Mouse (Mus musculus) heart, embryonic 12.5 days (tissue): Measurements from ENCODE around the gene Stip1. TPM values are rescaled to one million over a fixed set of nuclear protein-coding genes. Genes with fewer than 3 reads are reported as not detected.
A peak's percentile ranks its signal among the peaks of the same experiment; 100 is the strongest.
"Not testable (repeated sequence)": the region's sequence is repeated elsewhere in the genome, so short reads cannot be mapped to it uniquely, and the experiment has no call there.

Source experiments
- ATAC-seq: fragments of 200-750 bp; cut with Nextera tagmentation; 2 replicates; pipeline ENCODE4 v1.8.0; 2017; ENCODE audit warnings: moderate TSS enrichment, moderate library complexity; ENCODE audit not compliant: insufficient number of reproducible peaks, low FRiP score
- H3K27ac ChIP-seq: fragments of 300-500 bp; sonication (generic); 2 replicates; pipeline ENCODE4 v1.5.1; 2016; ENCODE audit warnings: mild to moderate bottlenecking, moderate library complexity; ENCODE audit not compliant: poor library complexity, severe bottlenecking
- H3K27me3 ChIP-seq: fragments of 300-500 bp; sonication (generic); replicated peaks from 2 replicates; pipeline ENCODE4 v1.6.1; 2016; ENCODE audit warnings: mild to moderate bottlenecking, moderate library complexity
- H3K36me3 ChIP-seq: fragments of 300-500 bp; sonication (generic); 2 replicates; pipeline ENCODE4 v1.6.1; 2016; ENCODE audit warnings: mild to moderate bottlenecking, moderate library complexity
- H3K4me1 ChIP-seq: fragments of 300-500 bp; sonication (generic); replicated peaks from 2 replicates; pipeline ENCODE4 v1.6.1; 2016; ENCODE audit warnings: mild to moderate bottlenecking
- H3K4me2 ChIP-seq: fragments of 300-500 bp; sonication (generic); 2 replicates; pipeline ENCODE4 v1.6.1; 2016; ENCODE audit warnings: mild to moderate bottlenecking, moderate library complexity
- H3K4me3 ChIP-seq: fragments of 300-500 bp; sonication (generic); 2 replicates; pipeline ENCODE4 v1.5.1; 2016; ENCODE audit warnings: mild to moderate bottlenecking
- H3K9ac ChIP-seq: fragments of 300-500 bp; sonication (generic); 2 replicates; pipeline ENCODE4 v1.6.1; 2016; ENCODE audit warnings: mild to moderate bottlenecking, moderate library complexity
- H3K9me3 ChIP-seq: fragments of 300-500 bp; sonication (generic); replicated peaks from 2 replicates; pipeline ENCODE4 v1.6.1; 2016; ENCODE audit warnings: mild to moderate bottlenecking, moderate library complexity
- WGBS: fragments of 180-500 bp; shearing (Covaris S2); methylation state at CpG from one replicate; pipeline ENCODE4 v1.1.7; 2016; 5-methylcytosine and 5-hydroxymethylcytosine counted together
- polyA plus RNA-seq: library from polyadenylated mRNA; unstranded; fragments of >200 nt; fragmentation: Nextera tagmentation; extraction: Ambion mirVana; gene quantifications from 2 replicates; pipeline ENCODE4 v1.2.1, GENCODE M21; 2016

The Stip1 gene
- polyA plus RNA-seq, 1 experiment from 2014 or later, result 236 TPM

DNA sequence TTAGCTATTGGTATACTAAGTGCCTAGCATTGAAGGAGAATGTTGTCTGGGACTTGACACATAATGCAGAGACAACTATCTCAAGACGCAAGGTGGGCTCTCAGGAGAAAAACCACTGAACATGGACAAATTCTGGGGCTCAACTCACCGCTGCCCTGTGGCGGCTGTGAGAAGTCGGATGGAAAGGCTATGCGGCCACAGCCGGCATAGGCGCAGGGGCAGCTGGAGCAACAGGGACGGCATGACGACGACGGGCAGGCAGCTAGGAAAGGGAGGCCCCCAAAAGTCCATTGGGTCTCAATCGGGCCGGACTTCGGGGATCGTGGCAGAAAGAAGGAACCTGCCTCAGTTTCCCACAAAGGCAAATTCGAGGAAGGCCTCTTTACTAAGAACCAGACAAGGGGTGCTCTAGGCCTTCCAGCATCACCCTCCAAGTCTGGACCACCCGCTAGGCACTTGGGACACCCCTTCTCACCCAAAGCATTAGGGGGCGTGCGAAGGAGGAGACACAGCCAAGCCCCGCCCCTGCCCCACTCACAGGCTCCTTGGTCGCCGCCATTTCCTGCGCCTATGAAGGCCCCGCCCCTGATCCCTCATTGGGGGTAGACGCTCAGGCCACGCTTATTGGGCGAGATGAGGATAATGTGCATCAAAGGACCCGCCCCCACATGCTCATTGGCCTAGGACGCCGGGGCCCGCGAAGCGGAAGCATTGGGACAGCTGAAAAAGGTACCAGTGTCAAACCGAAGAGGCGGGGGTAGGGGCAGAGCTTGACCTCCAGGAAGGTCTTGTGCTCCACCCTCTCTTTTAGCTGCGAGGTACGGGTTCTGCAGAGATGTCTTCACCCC lies 47.5 kb downstream of the Stip1 start, which contains the start of gene Dnajc4:
Dnajc4 (minus strand) TSS at position 562 of the 848 bp plus-strand sequence.
- no peaks in the 10 kb centered on the region for H3K9me3 ChIP-seq
- peak within 1 kb of the TSS; percentile 93 for H3K4me2 ChIP-seq
- 2% methylated on average over 37 of the region's 37 CpGs for WGBS
- peak within 1 kb of the TSS; percentile 82 for H3K27ac ChIP-seq
- H3K9ac ChIP-seq, result peak within 1 kb of the TSS; percentile 81
- H3K4me3 ChIP-seq, result peak within 1 kb of the TSS; percentile 61
- ATAC-seq, result peak; percentile 92
- no peaks in the 10 kb centered on the region for H3K36me3 ChIP-seq
- H3K27me3 ChIP-seq, result no peaks in the 10 kb centered on the region
- peaks cover 48% of the 10 kb centered on the region for H3K4me1 ChIP-seq

DNA sequence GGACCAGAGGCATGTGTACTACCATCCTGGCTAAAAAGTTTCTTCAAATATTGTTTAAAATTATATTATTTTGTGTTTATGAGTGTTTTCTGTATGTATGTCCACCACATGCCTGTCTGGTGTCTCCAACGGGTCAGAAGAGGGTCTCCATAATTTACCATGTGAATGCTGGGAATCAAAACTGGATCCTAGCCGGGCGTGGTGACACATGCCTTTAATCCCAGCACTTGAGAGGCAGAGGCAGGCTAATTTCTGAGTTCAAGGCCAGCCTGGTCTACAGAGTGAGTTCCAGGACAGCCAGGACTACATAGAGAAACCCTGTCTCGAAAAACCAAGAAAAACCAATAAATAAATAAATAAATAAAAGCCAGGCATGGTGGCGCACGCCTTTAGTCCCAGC lies 48.6 kb downstream of the Stip1 start:
- H3K27ac ChIP-seq, H3K27me3 ChIP-seq, H3K4me3 ChIP-seq, ATAC-seq, H3K36me3 ChIP-seq, H3K9me3 ChIP-seq, H3K9ac ChIP-seq: not testable (repeated sequence)
- peaks cover 47% of the 10 kb centered on the region for H3K4me1 ChIP-seq
- peak overlapping the region; percentile 93; the same call in 1 of the 2 replicates for H3K4me2 ChIP-seq
- WGBS, result 85% methylated on average over 6 of the region's 6 CpGs

DNA sequence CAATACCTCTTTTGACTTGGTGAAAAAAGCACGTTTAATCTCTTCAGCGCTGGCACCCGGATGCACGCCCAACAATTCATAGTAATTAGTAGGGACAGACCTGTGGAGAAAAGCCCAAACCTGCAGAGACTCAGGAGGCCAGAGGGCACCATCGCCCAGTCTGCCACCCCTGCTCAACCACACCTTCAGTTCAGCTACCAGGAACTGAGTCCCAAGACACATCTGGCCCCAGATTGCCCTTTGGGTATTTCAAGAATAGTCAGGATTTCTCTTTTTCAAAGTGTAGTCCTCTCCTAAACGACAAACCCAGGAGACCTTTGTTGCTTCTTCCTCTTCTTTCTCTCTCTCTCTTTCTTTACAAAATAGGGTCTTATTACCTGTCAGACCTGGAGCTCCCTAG lies 49.1 kb downstream of the Stip1 start:
- H3K36me3 ChIP-seq, result peaks cover 5% of the 10 kb centered on the region
- H3K4me2 ChIP-seq, result no peak overlapping the region
- no peaks in the 10 kb centered on the region for H3K27me3 ChIP-seq
- no peak overlapping the region for H3K9ac ChIP-seq
- H3K4me3 ChIP-seq, result no peak overlapping the region
- no peak overlapping the region for H3K27ac ChIP-seq
- ATAC-seq, result no peak
- peaks cover 51% of the 10 kb centered on the region for H3K4me1 ChIP-seq
- no peaks in the 10 kb centered on the region for H3K9me3 ChIP-seq
- WGBS, result 79% methylated on average over 6 of the region's 6 CpGs

DNA sequence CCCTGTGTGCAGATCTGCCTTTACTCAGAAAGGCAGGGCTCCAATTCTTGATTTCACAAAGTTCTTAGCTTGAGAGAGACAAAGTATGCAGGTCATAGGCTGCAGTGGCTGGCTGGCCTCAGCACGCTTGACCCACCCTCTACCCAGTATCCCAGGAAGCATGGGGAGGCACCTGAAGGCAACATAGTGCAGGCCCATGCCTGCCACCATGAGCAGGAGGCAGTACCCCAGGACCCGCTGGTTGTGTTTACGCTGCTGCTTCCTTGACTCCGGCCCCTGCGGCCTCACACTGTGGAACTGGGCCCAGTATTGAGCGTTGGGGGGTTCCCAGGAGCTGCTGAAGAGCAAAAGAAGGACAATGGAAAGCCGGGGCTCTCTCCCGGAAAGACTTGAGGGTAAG lies 50.5 kb downstream of the Stip1 start:
- no peak for ATAC-seq
- no peaks in the 10 kb centered on the region for H3K27me3 ChIP-seq
- peaks cover 42% of the 10 kb centered on the region for H3K4me1 ChIP-seq
- WGBS, result 87% methylated on average over 8 of the region's 8 CpGs
- no peak overlapping the region for H3K27ac ChIP-seq
- no peak overlapping the region for H3K4me2 ChIP-seq
- no peaks in the 10 kb centered on the region for H3K9me3 ChIP-seq
- no peak overlapping the region for H3K4me3 ChIP-seq
- 0 out of 2 replicates have a peak overlapping the region, but pooled peaks have one; percentile 0 for H3K9ac ChIP-seq
- peaks cover 17% of the 10 kb centered on the region for H3K36me3 ChIP-seq

DNA sequence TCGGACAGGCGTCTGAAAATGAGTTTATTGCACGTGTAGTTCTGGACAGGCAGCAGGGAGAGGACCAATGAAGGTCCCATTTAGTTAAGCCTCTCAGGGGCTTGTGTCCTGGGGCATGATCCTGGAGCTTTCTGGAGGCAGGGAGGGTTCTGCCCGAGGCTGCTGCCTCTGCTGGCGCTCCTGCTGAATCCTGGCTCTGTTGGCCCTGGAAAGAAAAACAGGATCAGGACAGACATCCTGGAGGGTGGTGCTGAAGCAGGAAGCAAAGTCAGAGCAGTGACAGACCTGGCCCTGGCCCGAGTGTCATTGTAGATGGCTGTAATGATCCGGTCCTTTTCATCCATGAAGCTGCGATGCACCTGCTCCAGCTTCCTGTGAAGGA lies 51.9 kb downstream of the Stip1 start:
- no peak; the same call in 1 of the 2 replicates for ATAC-seq

DNA sequence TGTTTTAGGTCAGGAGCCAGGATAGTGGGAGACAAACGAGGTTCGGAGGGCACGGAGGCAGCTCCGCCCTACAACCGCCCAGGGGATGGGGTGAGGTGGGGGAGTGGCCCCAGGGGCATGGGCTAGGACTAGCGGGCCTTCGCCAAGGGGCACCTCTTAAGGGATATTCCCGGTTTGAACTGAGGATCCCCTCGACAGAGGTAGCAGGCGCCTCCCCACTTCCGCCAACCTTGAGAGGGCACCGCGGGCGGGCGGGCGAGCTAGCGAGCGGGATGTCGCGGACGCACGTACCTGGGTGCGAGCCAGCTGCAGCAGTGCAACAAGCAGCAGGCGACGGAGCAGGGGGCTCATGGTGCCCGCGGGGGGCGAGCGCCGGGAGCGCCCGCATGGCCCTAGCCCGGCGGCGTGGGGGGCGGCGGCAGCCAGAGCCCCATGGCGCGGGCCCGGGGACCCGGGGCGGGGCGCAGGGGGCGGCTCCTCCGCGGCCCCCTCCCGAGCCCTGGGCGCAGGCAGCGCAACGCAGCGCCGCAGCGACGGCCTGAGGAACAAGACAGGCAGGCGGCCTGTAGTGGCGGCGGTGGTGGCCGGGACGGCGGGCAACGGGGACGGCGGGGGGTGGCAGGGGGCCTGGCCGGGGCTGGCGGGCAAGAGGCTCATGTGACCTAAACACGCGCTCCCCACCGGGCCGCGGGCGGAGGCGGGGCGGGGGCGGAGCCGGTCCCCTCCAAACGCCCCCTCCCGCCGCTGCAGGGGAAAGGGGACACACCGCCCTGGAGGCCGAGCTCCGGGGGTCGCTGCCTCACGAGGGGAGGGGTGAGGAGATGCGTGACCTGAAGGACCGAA lies 52.5 kb downstream of the Stip1 start, which contains the start of gene Vegfb:
Vegfb (minus strand) TSS at position 591 of the 843 bp plus-strand sequence.
- WGBS, result under 1% methylated on average over 81 of the region's 85 CpGs
- Histone ChIP-seq H3K27me3 (no peaks in the 10 kb centered on the region), H3K27ac (peak within 1 kb of the TSS; percentile 99), H3K4me3 (peak within 1 kb of the TSS; percentile 87), H3K4me1 (peaks cover 31% of the 10 kb centered on the region), H3K9ac (peak within 1 kb of the TSS; percentile 97), H3K4me2 (peak within 1 kb of the TSS; percentile 74), H3K36me3 (peaks cover 36% of the 10 kb centered on the region), H3K9me3 (no peaks in the 10 kb centered on the region)
- ATAC-seq, result peak; percentile 61

More for the DNA sequence above, 51.9 kb downstream of the Stip1 start:
- Histone ChIP-seq H3K27ac (peak overlapping the region; percentile 99), H3K9me3 (no peaks in the 10 kb centered on the region), H3K27me3 (no peaks in the 10 kb centered on the region), H3K4me3 (peak overlapping the region; percentile 87), H3K4me1 (peaks cover 33% of the 10 kb centered on the region), H3K4me2 (peak overlapping the region; percentile 74), H3K9ac (peak overlapping the region; percentile 97), H3K36me3 (peaks cover 30% of the 10 kb centered on the region)
- 5% methylated on average over 8 of the region's 8 CpGs for WGBS

DNA sequence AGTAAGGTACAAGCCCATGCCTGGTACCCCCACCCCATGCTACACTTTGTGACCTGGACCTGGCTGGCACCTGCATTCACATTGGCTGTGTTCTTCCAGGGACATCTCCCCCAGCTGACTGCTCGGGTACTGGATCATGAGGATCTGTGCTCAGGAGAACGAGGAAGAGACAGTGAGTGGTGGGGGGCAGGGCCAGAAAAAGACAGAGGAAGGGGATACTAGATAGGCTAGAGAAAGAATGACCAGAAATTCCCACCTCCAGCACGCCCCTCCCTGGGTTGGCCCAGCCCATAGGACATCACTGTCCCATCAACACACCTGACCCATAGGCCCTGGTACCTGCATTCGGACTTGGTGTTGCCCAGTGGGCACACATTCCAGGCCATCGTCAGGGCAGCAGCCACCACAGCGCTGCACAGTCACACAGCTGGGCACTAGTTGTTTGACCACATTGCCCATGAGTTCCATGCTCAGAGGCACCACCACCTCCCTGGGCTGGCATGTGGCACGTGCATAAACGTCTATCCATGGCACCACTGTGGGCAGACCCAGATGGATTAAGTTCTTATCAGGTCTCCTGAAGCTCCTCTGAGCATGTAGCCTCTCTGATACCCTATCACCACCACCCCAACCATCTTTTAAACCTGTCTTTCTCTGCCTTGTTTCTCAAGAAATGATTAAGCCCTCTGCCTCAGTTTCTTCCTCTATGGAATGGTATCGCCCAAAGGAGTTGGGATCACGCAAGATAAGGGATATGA lies 53.6 kb downstream of the Stip1 start:
- ATAC-seq, result no peak
- H3K27me3 ChIP-seq, result no peaks in the 10 kb centered on the region
- H3K36me3 ChIP-seq, result peaks cover 44% of the 10 kb centered on the region
- H3K4me2 ChIP-seq, result peak overlapping the region; percentile 74
- H3K4me3 ChIP-seq, result peak overlapping the region; percentile 87
- peak overlapping the region; percentile 97 for H3K9ac ChIP-seq
- peaks cover 30% of the 10 kb centered on the region for H3K4me1 ChIP-seq
- peak overlapping the region; percentile 99; the same call in 1 of the 2 replicates for H3K27ac ChIP-seq
- WGBS, result 68% methylated on average over 10 of the region's 10 CpGs
- no peaks in the 10 kb centered on the region for H3K9me3 ChIP-seq

DNA sequence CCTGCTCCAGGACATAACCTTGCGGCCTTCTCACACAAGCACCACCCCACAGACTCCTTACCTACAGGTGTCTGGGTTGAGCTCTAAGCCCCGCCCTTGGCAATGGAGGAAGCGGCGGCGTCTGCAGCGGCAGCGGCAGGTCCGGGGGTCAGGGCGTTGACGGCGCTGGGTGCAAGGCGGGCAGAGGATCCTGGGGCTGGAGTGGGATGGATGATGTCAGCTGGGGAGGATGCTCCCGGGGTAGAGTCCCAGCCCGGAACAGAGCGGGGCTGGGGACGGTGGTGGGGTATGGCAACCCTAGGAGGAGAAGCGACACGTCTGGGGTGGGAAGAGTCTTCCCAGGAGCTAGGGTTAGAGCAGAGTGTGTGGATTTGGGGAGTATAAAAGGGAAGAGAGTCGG lies 54.5 kb downstream of the Stip1 start:
- no peak overlapping the region for H3K9ac ChIP-seq
- no peak overlapping the region for H3K4me2 ChIP-seq
- H3K9me3 ChIP-seq, result no peaks in the 10 kb centered on the region
- H3K27me3 ChIP-seq, result no peaks in the 10 kb centered on the region
- ATAC-seq, result no peak
- H3K4me3 ChIP-seq, result no peak overlapping the region
- WGBS, result 84% methylated on average over 19 of the region's 19 CpGs
- H3K4me1 ChIP-seq, result peaks cover 34% of the 10 kb centered on the region
- H3K36me3 ChIP-seq, result peaks cover 44% of the 10 kb centered on the region
- no peak overlapping the region for H3K27ac ChIP-seq

DNA sequence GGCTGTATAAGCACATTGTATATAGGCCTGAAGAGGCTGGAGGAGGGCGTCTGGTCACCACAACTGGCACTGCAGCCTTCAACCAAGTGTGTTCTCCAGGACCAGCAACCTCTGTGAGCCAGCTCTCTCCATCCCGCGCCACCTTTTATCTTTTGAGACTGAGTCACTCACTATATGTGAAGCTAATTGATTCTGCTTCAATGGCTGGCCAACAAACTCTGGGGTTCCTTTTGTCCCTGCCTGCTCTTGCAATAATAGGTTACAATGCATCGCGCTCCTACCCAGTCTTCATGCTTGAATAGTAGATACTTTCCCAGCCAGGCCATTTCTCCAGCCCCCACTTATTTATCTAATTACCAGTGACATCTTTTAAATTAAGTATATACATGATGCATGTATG lies 56.1 kb downstream of the Stip1 start:
- Histone ChIP-seq H3K4me3 (no peak overlapping the region), H3K4me2 (no peak overlapping the region), H3K4me1 (peaks cover 40% of the 10 kb centered on the region), H3K9ac (no peak overlapping the region), H3K27me3 (no peaks in the 10 kb centered on the region), H3K27ac (no peak overlapping the region), H3K9me3 (no peaks in the 10 kb centered on the region), H3K36me3 (peaks cover 47% of the 10 kb centered on the region)
- WGBS, result 93% methylated on average over 5 of the region's 5 CpGs
- ATAC-seq, result no peak

DNA sequence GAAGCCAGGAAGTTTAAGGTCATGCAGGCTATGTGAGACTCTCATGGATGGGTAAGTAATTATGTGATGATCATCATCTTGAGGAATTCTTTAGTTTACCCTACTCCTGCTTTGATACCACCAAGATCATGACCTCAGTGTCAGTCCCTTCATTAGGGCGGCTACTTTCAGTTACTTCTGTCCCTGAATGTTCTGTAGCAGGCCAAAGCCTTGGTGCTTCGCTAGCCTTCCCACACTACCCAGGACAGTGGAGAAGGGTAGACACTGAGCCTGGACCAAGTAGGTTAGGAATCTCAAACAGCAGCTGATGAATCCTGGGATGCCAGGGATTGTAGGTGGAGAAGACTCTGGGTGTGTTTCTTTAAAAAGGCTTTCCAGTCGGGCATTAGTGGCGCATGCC lies 58.3 kb downstream of the Stip1 start:
- no peaks in the 10 kb centered on the region for H3K9me3 ChIP-seq
- peak overlapping the region; percentile 95; the same call in 1 of the 2 replicates for H3K27ac ChIP-seq
- no peaks in the 10 kb centered on the region for H3K27me3 ChIP-seq
- peaks cover 48% of the 10 kb centered on the region for H3K4me1 ChIP-seq
- H3K4me3 ChIP-seq, result peak overlapping the region; percentile 69; the same call in 1 of the 2 replicates
- no peak for ATAC-seq
- 87% methylated on average over 4 of the region's 4 CpGs for WGBS
- peak overlapping the region; percentile 78; the same call in 1 of the 2 replicates for H3K9ac ChIP-seq
- peak overlapping the region; percentile 83; the same call in 1 of the 2 replicates for H3K4me2 ChIP-seq
- peaks cover 67% of the 10 kb centered on the region for H3K36me3 ChIP-seq
